Mouse (Mus musculus) lung, embryonic 14.5 days (tissue): ENCODE data around the gene Stx1a. TPM values are rescaled to one million over a fixed set of nuclear protein-coding genes. Genes with fewer than 3 reads are reported as not detected.

Experiments used
- ATAC-seq: fragments of 200-750 bp; cut with Nextera tagmentation; 2 replicates; pipeline ENCODE4 v1.8.0; 2017; ENCODE audit warnings: mild to moderate bottlenecking, moderate TSS enrichment, moderate library complexity; ENCODE audit not compliant: insufficient read depth
- DNase-seq: peaks from one replicate; pipeline ENCODE4 v3.0.0-alpha.2; 2015
- H3K27ac ChIP-seq: fragments of 300-500 bp; sonication (generic); 2 replicates; pipeline ENCODE4 v1.5.1; 2014; ENCODE audit warnings: low read depth, mild to moderate bottlenecking, moderate library complexity
- H3K27me3 ChIP-seq: fragments of 300-500 bp; sonication (generic); 2 replicates; pipeline ENCODE4 v1.6.1; 2014; ENCODE audit warnings: low read length, control low read depth; ENCODE audit not compliant: insufficient read depth
- H3K36me3 ChIP-seq: fragments of 300-500 bp; sonication (generic); 2 replicates; pipeline ENCODE4 v1.6.1; 2014; ENCODE audit warnings: control low read depth; ENCODE audit not compliant: insufficient read depth
- H3K4me1 ChIP-seq: fragments of 300-500 bp; sonication (generic); 2 replicates; pipeline ENCODE4 v1.6.1; 2014; ENCODE audit warnings: antibody characterized with exemption, control low read depth; ENCODE audit not compliant: insufficient read depth
- H3K4me2 ChIP-seq: fragments of 300-500 bp; sonication (generic); 2 replicates; pipeline ENCODE4 v1.6.1; 2014; ENCODE audit warnings: mild to moderate bottlenecking
- H3K4me3 ChIP-seq: fragments of 300-500 bp; sonication (generic); 2 replicates; pipeline ENCODE4 v1.5.1; 2014; ENCODE audit warnings: low read depth, low read length
- H3K9ac ChIP-seq: fragments of 300-500 bp; sonication (generic); 2 replicates; pipeline ENCODE4 v1.6.1; 2014
- H3K9me3 ChIP-seq: fragments of 300-500 bp; sonication (generic); 2 replicates; pipeline ENCODE4 v1.6.1; 2016; ENCODE audit warnings: low read depth, low read length, control low read depth
- CTCF ChIP-seq: IDR thresholded peaks from 2 replicates; pipeline ENCODE4 v1.5.1; 2016; ENCODE audit warnings: antibody characterized with exemption, low read depth
- WGBS: fragments of 180-500 bp; shearing (Covaris S2); extraction: QIAGEN DNeasy Blood & Tissue Kit; methylation state at CpG from one replicate; pipeline ENCODE4 v1.1.7; 2014; 5-methylcytosine and 5-hydroxymethylcytosine counted together
- polyA plus RNA-seq: library from polyadenylated mRNA; unstranded; fragments of >200 nt; fragmentation: Nextera tagmentation; extraction: Ambion mirVana; gene quantifications from 2 replicates; pipeline ENCODE4 v1.2.1, GENCODE M21; 2014

Stx1a gene
- polyA plus RNA-seq, 1 experiment from 2014 or later, result 14.5 TPM

DNA sequence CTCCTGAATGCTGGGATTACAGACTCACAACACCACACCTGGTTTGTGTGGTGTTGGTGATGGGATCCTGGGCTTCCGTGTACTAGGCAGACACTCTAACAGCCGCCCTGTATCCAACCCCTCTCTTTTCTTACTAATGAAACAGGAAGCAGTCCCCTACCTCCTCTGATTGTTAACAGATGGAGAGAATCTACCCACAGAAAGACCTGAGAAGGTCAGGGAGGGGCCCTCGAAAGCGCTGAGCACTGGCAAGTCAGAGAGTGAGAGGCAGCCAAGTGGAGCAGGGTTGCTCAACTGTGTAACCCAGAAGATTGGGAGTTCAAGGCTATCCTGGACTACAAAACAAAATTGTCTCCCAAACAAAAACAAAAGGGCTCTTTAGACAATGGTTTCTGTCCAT is 63.6 kb downstream of the Stx1a start:
- Histone ChIP-seq H3K4me3 (no peak overlapping the region), H3K27ac (no peak overlapping the region), H3K27me3 (peaks cover 37% of the 10 kb centered on the region), H3K4me1 (no peaks in the 10 kb centered on the region), H3K4me2 (no peak overlapping the region), H3K9me3 (no peaks in the 10 kb centered on the region), H3K9ac (no peak overlapping the region), H3K36me3 (no peaks in the 10 kb centered on the region)
- TF ChIP-seq CTCF, result no peak
- DNase-seq (no peak), ATAC-seq (no peak)
- WGBS, result 46% methylated on average over 4 of the region's 4 CpGs

DNA sequence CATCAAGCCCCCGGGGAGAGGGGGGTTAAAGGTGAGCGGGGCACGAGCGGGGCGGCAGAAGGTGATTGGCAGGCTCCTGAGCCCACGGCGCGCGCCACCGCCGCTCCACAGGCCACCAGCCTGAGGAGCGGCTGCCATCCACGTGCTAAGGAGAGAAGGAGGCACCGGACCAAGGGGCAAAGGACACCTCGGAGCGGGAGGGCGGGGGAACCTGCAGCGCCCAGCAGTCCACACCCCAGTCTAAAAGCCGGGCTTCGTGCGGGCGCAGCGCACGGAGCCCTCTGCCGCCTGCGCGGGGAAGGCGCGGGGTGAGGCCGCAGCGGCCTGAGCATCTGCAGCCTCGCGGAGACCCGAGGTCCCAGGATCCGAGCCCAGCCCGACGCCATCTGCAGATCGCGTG is 66.4 kb downstream of the Stx1a start, which contains the start of gene Mlxipl:
Gene Mlxipl, plus strand, starts transcription at position 238 of the 400 bp plus-strand sequence.
- DNase-seq (no peak), ATAC-seq (no peak)
- Histone ChIP-seq H3K9ac (no peak within 1 kb of the TSS), H3K4me1 (no peaks in the 10 kb centered on the region), H3K27me3 (peaks cover 46% of the 10 kb centered on the region), H3K4me2 (peak within 1 kb of the TSS; percentile 44; the same call in 1 of the 2 replicates), H3K36me3 (no peaks in the 10 kb centered on the region), H3K9me3 (no peaks in the 10 kb centered on the region), H3K27ac (no peak within 1 kb of the TSS), H3K4me3 (peak within 1 kb of the TSS; percentile 25)
- 4% methylated on average over 39 of the region's 39 CpGs for WGBS
- TF ChIP-seq CTCF, result no peak

Other genes starting within 250 kb of the Stx1a start
- not detected in 2 replicates for gene Tmem270, start 116.7 kb upstream of the Stx1a start, polyA plus RNA-seq
- gene Cldn13, start 108.0 kb upstream of the Stx1a start, polyA plus RNA-seq, result 0.39 TPM in 1 of 2 replicates, not detected in the other
- 23.0 and 23.9 TPM in 2 replicates for gene Mettl27, start 91.1 kb upstream of the Stx1a start, polyA plus RNA-seq
- gene Cldn4, start 76.5 kb upstream of the Stx1a start, polyA plus RNA-seq, result 41.9 and 42.4 TPM in 2 replicates
- 137 and 139 TPM in 2 replicates for gene Cldn3, start 37.3 kb upstream of the Stx1a start, polyA plus RNA-seq
- 60.0 and 71.0 TPM in 2 replicates for gene Abhd11, start 14.3 kb upstream of the Stx1a start, polyA plus RNA-seq
- 31.9 and 33.2 TPM in 2 replicates for gene Dnajc30, start 40.7 kb downstream of the Stx1a start, polyA plus RNA-seq
- 102 and 116 TPM in 2 replicates for gene Bud23, start 41.5 kb downstream of the Stx1a start, polyA plus RNA-seq
- gene Vps37d, start 54.8 kb downstream of the Stx1a start, polyA plus RNA-seq, result 5.6 and 7.1 TPM in 2 replicates
- gene Mlxipl, start 66.4 kb downstream of the Stx1a start, polyA plus RNA-seq, result 2.1 and 2.5 TPM in 2 replicates
- gene Tbl2, start 126.2 kb downstream of the Stx1a start, polyA plus RNA-seq, result 22.5 and 25.8 TPM in 2 replicates
- 50.2 and 52.0 TPM in 2 replicates for gene Bcl7b, start 144.8 kb downstream of the Stx1a start, polyA plus RNA-seq
- 68.9 and 70.9 TPM in 2 replicates for gene Baz1b, start 163.8 kb downstream of the Stx1a start, polyA plus RNA-seq
- 0.43 and 0.65 TPM in 2 replicates for gene Fzd9, start 227.7 kb downstream of the Stx1a start, polyA plus RNA-seq